Mouse (Mus musculus) heart, postnatal 0 days (tissue): ENCODE results near the gene Mfsd2b.

Experiments used
- CTCF ChIP-seq: IDR thresholded peaks from 2 replicates; pipeline ENCODE4 v1.5.1; 2016; ENCODE audit warnings: antibody characterized with exemption, control low read depth, low read depth
- EP300 ChIP-seq: IDR thresholded peaks from 2 replicates; pipeline ENCODE4 v1.6.1; 2016; ENCODE audit warnings: antibody characterized with exemption, low read depth

- TF ChIP-seq EP300 (no peak), CTCF (peak; percentile 17; the same call in 1 of the 2 replicates)
Observed at GRCm38 (mm10) chr12:4856160-4856559, 18.0 kb downstream of the Mfsd2b start.
